Mouse (Mus musculus): ENCODE measurements around the gene Bub1b. TPM values are rescaled to one million over a fixed set of nuclear protein-coding genes. Genes with fewer than 3 reads are reported as not detected.

Bub1b gene
- polyA plus RNA-seq, 1 experiment = 4.8 TPM

Other genes with a start within 250 kb of the Bub1b start
- gene Gpr176, start 224.8 kb upstream of the Bub1b start, polyA plus RNA-seq (2012; rRNA removed) = 3.7 and 4.7 TPM in 2 replicates
- 19.1 and 22.0 TPM in 2 replicates for gene Eif2ak4, start 209.6 kb upstream of the Bub1b start, polyA plus RNA-seq (2012; rRNA removed)
- 232 and 234 TPM in 2 replicates for gene Srp14, start 118.5 kb upstream of the Bub1b start, polyA plus RNA-seq (2012; rRNA removed)
- gene Bmf, start 48.5 kb upstream of the Bub1b start, polyA plus RNA-seq (2012; rRNA removed) = 2.4 and 3.8 TPM in 2 replicates
- gene Pak6, start 65.1 kb downstream of the Bub1b start, polyA plus RNA-seq (2012; rRNA removed) = 58.0 and 60.0 TPM in 2 replicates
- 24.2 and 24.3 TPM in 2 replicates for gene Ankrd63, start 105.8 kb downstream of the Bub1b start, polyA plus RNA-seq (2012; rRNA removed)
- 3.1 and 3.5 TPM in 2 replicates for gene Plcb2, start 130.2 kb downstream of the Bub1b start, polyA plus RNA-seq (2012; rRNA removed)
- 30.1 and 31.1 TPM in 2 replicates for gene Inafm2, start 147.5 kb downstream of the Bub1b start, polyA plus RNA-seq (2012; rRNA removed)
- 6.5 and 7.4 TPM in 2 replicates for gene Ccdc9b, start 164.4 kb downstream of the Bub1b start, polyA plus RNA-seq (2012; rRNA removed)
- not detected in 2 replicates for gene Phgr1, start 174.6 kb downstream of the Bub1b start, polyA plus RNA-seq (2012; rRNA removed)
- gene Disp2, start 181.5 kb downstream of the Bub1b start, polyA plus RNA-seq (2012; rRNA removed) = 114 and 125 TPM in 2 replicates
- 2.9 and 3.2 TPM in 2 replicates for gene Knstrn, start 215.8 kb downstream of the Bub1b start, polyA plus RNA-seq (2012; rRNA removed)